Mouse (Mus musculus) cerebellum, postnatal 4 days (tissue): ENCODE data around the gene Igtp.
"Not testable (repeated sequence)": the region's sequence is repeated elsewhere in the genome, so short reads cannot be mapped to it uniquely, and the experiment has no call there.

Experiments
- DNase-seq, 2 experiments: peaks; one replicate each; pipeline ENCODE4 v3.0.0; 2022; ENCODE audit warnings: low spot score in 2 of 2, mixed read lengths in 1 of 2

Igtp gene

DNA sequence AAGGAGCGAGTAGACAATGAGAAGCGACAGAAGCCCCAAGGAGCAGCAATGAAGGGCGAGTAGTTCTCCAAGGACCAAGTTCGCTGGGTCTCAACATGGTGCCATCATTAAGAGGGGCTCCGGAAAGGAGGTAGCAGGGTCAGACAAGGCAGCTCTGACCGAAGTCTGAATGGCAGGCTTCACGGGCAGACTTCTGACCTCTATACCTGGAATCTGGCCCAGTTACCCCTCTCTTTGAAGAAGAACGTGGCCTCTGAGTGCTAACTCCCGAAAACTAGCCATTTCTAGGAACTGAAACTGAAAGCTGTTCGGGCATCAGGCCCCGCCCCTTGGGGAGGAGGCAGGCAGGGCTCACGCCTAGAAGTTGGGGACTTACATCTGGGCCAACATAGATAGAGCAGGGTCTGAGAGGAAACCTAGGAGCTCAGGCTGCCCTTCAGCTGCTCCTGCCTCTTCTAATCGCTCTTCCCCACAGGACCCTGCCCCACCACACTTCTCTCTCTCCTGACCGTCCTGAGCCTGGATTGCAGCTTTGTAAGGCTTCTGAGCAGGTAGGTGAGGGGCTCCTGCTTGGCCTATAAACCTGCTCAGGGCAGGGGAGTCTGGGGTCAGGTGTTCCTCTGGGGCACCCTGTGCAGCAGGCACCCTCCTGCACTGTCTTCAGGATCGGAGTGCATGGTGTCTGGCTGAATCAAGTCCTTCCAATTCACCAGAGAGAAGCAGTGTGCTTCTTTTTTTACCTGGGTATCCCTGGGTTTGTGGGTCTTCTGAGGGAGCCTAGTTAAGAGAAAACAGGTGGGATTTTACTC lies at the start of gene Igtp, which contains the start of gene Irgm2:
Gene Igtp, plus strand, starts transcription at position 328 of the 809 bp plus-strand sequence.
Gene Irgm2, plus strand, starts transcription at position 390 of the 809 bp plus-strand sequence.
- peak in 1 of 2 experiments; percentile 24 for DNase-seq

DNA sequence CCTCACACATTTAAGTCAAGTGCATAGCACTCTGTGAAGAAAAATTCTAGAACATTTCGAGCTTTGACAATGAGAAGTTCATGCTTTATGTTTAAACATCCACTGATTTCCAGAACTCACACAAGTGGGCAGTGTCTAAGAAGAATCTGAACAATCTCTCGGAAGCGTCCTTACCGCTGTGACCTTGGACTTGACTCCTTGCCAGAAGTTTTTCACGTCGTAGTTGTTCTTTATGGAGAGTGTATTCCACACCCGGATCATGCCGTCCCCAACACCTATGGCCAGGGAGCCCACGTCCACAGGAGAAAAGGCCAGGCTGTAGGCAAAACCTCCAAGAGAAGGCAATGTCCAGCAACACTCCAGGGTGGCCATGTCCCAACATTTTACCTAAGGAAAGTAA lies 43.9 kb upstream of the Igtp start:
- DNase-seq = no peak

DNA sequence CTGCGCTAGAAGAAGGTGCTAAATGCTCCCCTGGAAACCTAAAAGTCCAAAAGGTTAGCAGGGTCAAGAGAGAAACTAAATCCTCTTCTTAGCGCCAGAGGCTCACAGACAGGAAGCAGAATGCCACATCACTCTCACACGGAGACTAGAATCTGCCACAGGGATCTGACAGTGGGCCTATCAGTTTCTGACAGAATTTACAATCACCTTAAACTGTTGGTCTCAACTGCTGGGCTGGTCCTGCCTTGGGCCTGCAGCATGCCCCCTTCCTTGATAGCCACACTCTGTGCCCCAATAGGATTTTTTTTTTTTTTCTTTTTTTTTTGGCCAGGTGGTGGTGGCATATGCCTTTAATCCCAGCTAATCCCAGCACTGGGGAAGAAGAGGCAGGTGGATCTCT lies 42.5 kb upstream of the Igtp start:
- DNase-seq = no peak

DNA sequence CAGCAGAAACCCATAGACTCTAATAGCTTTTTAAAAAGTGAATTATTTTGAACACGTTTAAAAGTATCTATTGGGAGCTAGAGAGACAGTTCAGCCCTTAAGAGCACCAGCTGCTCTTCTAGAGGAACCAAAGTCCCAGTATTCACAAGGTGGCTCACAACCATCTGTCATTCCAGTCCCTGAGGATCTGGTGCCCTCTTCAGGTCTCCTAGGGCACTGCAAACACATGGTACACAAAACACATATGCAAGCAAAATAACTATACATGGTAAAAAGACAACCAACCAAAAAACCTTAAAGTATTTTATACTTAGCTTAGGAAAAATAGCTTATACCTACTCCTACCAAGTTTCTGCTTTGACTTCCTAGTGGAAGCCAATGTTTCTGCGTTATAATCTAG lies 34.3 kb upstream of the Igtp start:
- DNase-seq = no peak

DNA sequence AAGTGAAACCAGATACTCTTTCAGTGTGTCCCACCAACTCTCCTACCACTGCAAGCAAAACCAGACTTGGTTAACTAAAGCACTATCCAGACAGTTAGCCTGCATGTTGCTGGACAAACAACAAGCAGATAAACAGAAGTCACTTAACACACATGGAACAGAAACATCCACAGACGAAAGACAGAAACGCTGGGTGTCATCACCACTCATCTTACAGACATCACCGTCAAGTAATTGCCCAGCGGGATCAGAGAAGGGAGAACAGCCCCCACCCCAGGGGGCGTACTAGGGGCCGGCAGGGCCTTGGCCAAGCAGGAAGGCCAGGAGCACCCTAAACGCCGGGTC lies 31.6 kb upstream of the Igtp start:
- DNase-seq = no peak

DNA sequence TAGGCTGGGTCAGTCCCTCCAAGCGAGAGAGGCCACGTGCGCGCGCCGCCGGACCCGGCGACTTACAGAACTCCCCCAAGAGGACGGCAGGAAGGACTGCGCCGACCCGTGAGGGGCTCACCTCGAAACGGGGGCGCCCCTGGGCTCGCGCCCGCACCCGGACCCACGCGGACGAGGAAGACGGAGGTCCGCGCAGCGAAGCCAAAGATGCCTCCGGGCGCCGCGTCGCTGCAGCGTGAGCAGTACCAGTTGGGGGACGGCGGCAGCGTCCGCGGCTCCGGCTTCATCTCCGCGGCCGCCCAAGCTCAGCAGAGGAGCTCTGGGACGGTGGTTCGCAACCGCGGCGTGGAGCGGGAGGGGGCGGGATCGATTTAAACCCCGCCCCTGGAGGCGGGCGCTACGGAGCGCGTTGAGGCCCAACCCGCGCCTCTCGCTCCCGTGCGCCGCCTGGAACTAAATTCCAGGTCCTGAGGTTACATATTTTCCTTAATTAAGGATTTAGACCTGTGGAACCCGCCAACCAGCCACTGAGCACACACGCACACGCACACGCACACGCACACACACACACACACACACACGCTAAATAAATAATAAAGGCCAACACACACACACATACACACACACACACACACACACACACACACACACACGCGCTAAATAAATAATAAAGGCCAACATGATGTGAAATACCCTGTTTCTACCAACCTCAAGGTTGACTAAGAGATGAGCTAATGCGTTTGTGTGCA lies 31.0 kb upstream of the Igtp start, which contains the start of gene Gemin5:
Gene Gemin5, minus strand, starts transcription at position 373 of the 749 bp plus-strand sequence.
- DNase-seq = peak; percentile 76 to 92

DNA sequence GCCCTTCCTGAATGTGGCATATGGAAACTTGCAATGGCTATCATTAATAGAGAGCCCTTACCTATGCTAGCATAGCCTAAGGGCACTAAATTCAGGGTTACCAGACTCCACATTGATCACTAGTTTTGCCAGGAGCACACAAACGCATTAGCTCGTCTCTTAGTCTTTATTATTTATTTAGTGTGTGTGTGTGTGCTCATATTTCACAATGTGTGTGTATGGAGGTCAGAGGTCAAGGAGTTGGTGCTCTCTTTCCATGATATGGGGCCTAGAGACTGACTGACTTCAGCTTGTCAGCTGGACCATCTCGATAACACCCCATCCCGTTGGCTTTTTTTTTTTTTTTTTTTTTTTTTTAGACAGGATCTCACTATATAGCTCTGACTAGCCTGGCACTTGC lies 29.7 kb upstream of the Igtp start:
- no peak for DNase-seq

DNA sequence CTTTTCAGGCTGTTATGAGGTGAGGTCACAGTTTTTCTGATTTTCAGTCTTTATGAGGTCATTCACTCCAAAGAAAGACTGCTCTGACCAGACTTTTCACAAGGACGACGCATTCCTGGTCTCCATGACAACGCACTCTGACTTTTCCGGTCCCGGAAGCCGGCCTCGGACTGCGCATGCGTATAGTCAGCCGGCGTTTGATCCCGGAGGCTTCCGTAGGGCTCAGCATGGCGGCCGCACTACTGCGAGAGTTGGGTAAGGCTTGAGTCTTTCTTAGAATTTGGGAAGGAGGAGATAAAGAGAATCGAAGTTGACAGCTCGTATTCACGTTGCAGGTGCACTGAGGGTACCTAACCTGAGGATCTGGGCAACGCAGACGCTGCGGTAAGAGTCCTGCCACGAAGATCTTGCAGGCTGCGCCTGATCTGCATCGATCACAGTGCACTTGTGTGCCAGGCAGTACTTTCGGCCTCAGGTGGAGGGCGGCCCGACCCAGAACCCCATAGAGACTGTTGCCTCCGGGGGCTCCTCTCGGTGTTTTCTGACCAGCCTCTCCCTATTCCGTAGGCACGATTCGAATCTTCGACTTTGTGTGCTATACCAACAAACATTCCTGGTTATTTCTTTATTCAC lies 27.8 kb upstream of the Igtp start, which contains the start of gene Mrpl22:
Gene Mrpl22, plus strand, starts transcription at position 203 of the 633 bp plus-strand sequence.
- DNase-seq = peak; percentile 92 to 96

DNA sequence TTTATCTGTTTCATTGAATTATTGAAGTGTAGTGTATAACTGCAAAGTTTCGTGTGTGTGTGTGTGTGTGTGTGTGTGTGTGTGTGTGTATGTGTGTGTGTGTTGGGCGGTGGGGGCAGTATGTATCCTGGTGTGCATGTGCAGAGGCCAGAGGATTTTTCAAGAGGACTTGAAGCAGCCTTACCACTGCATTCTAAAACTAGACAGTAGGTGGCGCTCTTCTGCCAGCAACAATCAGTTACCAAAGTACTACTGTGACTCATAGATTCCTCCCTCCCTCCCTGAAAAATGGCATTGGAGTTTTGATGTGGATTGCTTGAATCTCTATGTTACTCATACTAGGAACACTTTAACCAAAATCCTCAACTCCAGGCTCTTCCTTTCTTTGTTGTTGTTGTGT lies 19.8 kb upstream of the Igtp start:
- peak; percentile 31 to 73 for DNase-seq

DNA sequence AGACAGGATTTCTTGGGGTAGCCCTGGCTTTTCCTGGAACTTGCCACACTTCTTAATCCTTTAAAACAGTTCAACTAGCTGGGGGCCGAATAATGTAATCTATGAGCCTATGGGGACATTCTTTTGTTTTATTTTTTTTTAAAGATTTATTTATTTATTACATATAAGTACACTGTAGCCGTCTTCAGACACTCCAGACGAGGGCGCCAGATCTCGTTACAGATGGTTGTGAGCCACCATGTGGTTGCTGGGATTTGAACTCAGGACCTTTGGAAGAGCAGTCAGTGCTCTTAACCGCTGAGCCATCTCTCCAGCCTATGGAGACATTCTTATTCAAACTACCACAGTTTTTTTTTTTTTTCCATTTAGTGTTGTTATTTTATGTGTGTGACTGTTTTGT lies 19.4 kb upstream of the Igtp start:
- DNase-seq = not testable (repeated sequence)

DNA sequence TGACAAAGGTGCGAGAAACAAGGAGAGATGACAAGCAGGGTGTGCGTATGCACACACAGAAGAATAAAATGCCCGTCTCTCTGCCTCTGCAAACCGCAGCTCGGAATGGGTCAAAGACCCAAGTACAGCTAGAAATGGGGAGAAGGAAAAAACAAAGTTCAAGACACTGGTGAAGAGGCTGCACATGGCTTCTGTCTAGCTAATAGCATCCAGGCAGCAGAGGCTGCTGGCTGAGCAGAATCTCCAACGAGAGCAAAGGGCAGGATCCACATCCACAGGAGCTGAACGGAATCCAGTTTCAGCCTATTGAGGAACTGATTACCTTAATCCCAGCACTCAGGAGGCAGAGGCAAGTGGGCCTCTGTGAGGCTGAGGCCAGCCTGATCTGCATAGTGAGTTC lies 18.6 kb upstream of the Igtp start:
- no peak for DNase-seq

DNA sequence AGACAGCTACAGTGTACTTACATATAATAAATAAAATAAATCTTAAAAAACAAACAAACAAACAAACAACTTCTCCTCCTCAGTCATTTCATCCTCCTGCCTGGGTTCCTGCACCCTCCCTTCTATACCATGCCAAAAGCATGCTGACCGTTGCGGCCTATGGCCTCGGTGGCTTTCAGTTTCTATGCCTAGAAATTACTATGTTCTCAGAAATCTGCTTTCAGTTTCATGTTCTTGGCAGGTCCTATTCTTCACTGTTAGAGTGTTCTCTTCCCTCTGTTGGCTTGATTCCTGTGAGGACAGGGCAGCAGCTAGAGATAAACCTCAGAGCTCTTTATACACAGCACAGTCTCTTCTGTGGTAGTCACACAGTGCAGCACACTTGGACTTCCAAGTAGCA lies 15.8 kb upstream of the Igtp start:
- DNase-seq = no peak

DNA sequence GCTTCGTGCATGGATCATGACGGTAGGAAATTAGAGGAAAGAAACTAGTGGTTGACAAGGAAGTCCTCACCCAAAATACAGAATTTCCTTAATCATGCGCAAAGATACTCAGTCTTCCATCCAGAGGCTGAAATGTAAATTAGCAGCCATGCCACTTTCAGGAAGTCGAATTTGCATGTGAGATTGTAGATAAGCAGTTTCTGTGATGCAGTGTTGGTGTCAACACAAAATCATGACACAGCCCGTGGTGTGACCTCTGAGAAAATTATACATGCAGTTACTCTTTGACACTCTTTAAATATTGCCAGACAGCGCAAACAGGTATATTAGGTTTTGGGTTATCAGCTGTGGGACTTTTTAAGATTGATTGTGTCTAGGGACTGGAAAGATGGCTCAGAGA lies 9.7 kb upstream of the Igtp start:
- no peak for DNase-seq

DNA sequence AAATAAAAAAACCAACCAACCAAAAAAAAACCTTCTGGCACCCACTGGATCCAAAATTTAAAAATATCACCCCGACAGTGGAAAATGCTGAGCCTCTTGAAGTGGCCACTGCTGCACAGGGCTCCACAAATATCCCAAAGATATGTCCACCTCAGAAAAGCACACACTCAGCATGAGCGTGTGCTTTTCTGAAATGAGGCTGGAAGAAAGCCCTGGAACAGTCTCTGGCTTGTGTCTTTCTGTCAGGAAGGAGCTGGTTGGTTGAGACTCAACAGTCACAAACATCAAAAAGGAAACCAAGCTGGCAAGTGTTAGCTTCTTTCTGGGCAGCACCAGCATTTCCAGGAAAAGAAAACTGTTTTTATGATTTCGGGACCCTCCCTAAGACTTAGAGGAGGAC lies 6.0 kb upstream of the Igtp start:
- DNase-seq = no peak

DNA sequence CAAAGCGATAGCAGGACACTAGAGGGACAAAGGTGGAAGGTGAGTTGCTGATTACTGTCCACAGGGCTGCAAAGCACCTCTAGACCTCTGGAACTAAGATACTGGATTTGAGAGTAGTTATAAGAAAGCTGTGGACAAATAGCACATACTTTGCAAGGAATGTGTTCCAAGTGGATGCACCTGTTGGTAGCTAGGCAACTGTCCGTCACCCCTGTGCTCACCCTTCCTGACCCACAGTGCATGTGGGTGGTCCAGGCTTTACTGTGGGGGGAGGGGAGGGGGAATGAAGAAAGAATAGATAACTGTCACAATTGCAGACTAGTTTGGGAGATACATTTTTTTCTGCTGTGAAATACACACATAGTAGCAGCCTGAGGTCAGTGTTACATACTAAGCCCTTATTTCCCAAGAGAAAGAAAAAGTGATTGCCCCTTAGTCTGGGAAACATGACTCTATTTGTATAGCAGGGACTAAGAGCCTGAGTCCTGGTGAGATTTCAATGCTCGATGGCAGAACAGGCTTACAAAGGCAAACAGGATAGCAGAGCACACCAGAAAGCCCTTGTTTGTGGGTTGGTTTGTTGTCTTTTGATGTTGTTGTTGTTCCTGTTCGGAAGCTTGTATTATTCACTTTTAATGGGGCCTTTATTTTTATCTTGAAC lies 5.4 kb upstream of the Igtp start:
- no peak for DNase-seq

DNA sequence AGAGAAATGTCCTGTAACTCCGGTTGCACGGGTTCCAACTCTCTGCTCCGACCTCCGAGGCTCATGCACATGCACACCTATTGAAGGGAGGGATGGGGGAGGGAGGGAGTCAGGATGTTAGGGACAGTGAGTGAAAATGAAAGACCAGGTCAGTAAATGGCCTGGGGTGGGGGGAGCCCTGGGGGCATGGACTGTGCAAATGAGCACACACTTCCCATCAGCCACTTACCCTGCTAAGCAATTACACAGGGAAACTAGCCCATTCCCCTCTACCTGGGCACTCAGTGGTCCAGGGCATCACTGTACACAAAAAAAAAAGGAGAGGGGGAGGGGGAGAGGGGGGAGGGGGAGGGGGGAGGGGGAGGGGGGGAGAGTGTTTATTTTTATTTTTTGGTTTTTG lies 693 bp upstream of the Igtp start:
- no peak for DNase-seq

DNA sequence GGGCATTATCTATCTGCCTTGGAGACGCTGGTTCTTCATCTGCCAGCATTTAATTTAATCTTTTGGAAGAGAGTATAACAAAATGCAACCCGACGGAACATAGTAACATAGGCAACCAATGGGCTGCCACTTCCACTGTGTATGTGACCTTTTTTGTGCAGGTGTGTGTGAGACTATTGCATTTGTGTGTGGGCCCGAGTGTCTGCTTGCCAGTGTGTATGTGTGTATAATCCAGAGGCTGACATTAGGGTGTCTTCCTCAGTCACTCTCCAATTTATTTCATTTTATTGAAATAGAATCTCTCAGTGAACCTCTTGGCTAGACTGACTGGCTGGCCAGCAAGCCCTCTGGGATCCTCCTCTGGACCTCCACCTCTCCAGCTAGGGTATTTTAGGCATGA lies 870 bp downstream of the Igtp start:
- no peak for DNase-seq

DNA sequence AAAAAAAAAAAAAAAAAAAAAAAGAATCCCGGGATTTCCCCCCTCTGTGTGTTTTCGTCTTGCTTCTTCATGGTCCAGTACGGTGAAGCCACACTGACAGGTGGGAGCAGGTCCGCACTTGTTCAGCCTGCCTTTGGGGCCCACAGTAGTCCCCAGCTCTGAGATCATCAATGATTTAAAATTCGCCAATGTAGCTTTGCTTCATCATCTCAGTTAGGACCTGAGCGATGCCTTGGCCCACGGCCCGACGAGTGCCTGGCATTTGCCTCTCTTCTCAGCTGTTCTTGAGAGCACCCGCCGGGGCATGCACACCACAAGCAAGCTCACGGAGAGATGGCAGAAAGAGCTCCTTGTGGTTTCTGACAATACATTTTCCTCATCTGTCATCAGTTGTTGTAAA lies 1.7 kb downstream of the Igtp start:
- DNase-seq = peak in 1 of 2 experiments; percentile 16

DNA sequence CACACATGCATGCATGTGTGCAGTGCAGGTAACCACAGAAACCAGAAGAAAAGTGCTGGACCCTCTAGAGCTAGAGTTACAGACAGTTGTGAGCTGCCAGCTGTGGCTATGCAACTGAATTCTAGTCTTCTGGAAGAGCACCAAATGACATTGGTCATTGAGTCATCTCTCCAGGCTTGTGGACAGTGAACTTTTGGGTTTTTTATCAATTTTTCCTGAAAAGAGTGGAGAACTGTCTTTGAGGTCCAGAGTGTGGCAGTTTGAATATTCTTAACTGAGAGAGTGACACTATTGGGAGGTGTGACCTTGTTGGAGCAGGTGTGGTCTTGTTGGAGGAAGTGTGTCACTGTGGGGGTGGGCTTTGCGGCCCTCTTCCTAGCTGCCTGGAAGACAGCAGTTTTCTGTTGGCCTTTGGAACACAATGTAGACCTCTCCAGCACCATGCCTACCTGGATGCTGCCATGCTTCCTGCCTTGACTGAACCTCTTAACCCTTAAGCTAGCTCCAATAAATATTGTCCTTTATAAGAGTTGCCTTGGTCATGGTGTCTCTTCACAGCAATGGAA lies 11.0 kb downstream of the Igtp start:
- DNase-seq = no peak

DNA sequence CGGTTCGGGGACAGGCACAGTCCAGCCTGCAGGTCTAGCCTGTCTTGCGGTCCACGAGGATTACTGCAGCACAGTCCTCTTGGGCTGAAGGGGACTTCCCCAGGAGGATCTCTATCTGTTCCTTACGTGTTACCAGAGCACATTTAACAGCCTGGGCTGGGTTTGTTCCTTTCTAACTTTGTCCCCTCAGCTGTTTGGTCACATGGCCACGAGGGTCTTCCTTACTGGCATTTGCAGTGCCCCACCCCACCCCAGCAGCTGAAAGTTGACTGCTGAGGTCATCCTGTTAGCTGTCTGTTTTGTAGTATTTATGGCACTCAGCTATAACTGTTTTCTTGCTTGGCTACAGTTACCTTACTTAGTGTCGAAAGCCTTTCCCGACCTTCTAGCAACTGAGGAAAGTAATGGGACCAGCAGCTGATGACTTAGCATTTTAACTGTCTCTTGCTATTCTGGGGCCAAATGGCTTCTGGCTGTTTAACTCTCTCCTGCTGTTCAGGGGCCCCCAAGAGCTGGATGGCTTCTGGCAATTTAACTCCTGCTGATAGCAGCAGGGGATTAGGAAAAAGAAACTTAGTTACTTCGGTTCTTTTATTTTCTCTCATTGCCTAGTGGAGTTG lies 11.8 kb downstream of the Igtp start:
- no peak for DNase-seq

DNA sequence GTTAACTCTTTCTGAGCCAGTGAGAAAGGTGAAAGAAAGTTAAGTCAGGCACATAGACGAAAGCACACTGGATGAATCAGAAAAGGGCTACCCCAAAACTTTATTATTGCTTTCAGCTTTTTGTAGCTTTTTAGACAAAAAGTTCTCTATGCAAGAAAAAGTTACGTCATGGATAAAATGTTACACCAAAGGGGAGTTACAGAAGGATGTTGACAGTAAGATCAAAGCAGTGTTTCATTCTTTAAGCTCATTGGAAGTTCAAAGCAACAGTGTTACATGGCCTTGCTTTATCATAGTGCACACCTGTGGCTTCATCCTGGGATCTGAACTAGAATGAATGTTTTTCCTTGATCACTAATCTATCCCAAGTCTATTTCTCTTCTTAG lies 12.3 kb downstream of the Igtp start:
- no peak for DNase-seq
